In the genomic region with DNA sequence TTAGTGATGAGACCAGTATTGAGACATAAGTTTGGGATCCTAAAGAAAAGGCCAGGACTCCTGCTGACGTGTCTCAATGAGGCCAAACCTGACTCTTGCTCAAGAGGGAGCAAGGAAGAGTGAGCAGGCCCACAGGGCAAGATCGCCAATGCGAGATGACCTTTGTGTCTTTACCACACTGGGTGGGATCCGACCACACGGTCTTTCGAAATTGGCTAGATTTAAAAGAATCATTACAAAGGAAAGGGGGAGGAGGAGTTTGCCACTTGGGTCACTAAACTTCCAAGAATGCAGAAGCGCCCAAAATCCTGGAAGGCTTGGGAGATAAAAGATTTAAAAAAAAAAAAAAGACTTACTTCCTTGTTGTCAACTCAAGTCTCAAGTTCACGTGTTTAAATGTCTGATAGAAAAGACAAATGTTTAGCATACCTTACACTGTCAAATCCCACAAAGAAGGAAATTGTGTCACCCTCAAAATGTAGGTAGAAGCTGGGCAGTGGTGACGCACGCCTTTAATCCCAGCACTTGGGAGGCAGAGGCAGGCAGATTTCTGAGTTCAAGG, we compare ENCODE assay signal across 26 mouse cellular contexts. TPM values are rescaled to one million over a fixed set of nuclear protein-coding genes. Genes with fewer than 3 reads are reported as not detected.
DNase-seq lines count a peak whose midpoint lies in the region; ATAC-seq and TF ChIP-seq lines count a peak whose summit lies in the region.
"Had no signal": no experiment of that assay in that cellular context is flagged by ENCODE, and none has a peak within 500 bp of the region (broad histone marks: within the 10 kb centered on the region; RNA-seq: fewer than 3 reads in every experiment).

No protein-coding gene starts in this region.

- dilution Hi-C loops in CH12.LX (cut with MboI; ENCODE audit: extremely low pct_ligation_motif_present, extremely low pct_unique_long_range_greater_than_20kb, low sequenced_read_pairs) = no loop called here

- peaks cover 17% of the 10 kb centered on the region for H3K79me2 ChIP-seq in CH12.LX (replicated peaks; ENCODE audit: control insufficient read depth, extremely low read depth, insufficient read depth, poor library complexity, severe bottlenecking)

- H3K4me3 ChIP-seq in lung, adult 2 months (replicated peaks; ENCODE audit: extremely low read depth, low read depth, low read length) = no peak overlapping the region
- H3K4me3 ChIP-seq in CH12.LX (replicated peaks in 1 of 3; ENCODE audit: low read depth in 2 of 3, low read length in 2 of 3, poor library complexity in 1 of 3) = no peak overlapping the region
- H3K4me3 ChIP-seq in midbrain, embryonic 11.5 days (ENCODE audit: low read depth, low read length) = no peak overlapping the region
- H3K4me3 ChIP-seq: heart, embryonic 12.5 days; hindbrain, embryonic 13.5 days; limb, embryonic 12.5 days; midbrain, embryonic 12.5 days; neural tube, embryonic 13.5 days; stomach, embryonic 15.5 days had no signal

- TF ChIP-seq RAD21 in CH12.LX (IDR thresholded peaks at IDR 0.05; ENCODE audit: low read depth, low read length) = no peak

- no peaks in the 10 kb centered on the region for H3K27me3 ChIP-seq in CH12.LX (replicated peaks)
- H3K27me3 ChIP-seq in midbrain, embryonic 11.5 days (ENCODE audit: control insufficient read depth, insufficient read depth, low read length) = no peaks in the 10 kb centered on the region
- H3K27me3 ChIP-seq: neural tube, embryonic 13.5 days; stomach, embryonic 15.5 days had no signal

- no peak overlapping the region; the same call in 1 of the 2 replicates for H3K9ac ChIP-seq in CH12.LX (ENCODE audit: insufficient read depth, low read depth)
- H3K9ac ChIP-seq in midbrain, embryonic 11.5 days (ENCODE audit: low read length) = no peak overlapping the region
- H3K9ac ChIP-seq: heart, embryonic 12.5 days; hindbrain, embryonic 13.5 days; limb, embryonic 12.5 days; midbrain, embryonic 12.5 days; stomach, embryonic 15.5 days had no signal

- H3K27ac ChIP-seq in CH12.LX (ENCODE audit: insufficient read depth, low read depth) = peak overlapping the region; percentile 98
- H3K27ac ChIP-seq in midbrain, embryonic 11.5 days (ENCODE audit: low read depth, low read length) = no peak overlapping the region
- H3K27ac ChIP-seq: hindbrain, embryonic 13.5 days; limb, embryonic 12.5 days; midbrain, embryonic 12.5 days; neural tube, embryonic 13.5 days; stomach, embryonic 15.5 days had no signal

- TF ChIP-seq EP300 in CH12.LX (IDR thresholded peaks at IDR 0.05; ENCODE audit: low read length) = no peak

- peaks cover 30 to 37% of the 10 kb centered on the region in 2 experiments for H3K36me3 ChIP-seq in CH12.LX (replicated peaks in 1 of 2; ENCODE audit: control insufficient read depth in 1 of 2, insufficient read depth in 1 of 2, low read length in 1 of 2)
- no peaks in the 10 kb centered on the region for H3K36me3 ChIP-seq in midbrain, embryonic 11.5 days (ENCODE audit: control insufficient read depth, insufficient read depth, low read length)
- H3K36me3 ChIP-seq: G1E; hindbrain, embryonic 13.5 days; limb, embryonic 12.5 days; midbrain, embryonic 12.5 days; neural tube, embryonic 13.5 days; stomach, embryonic 15.5 days had no signal

- ATAC-seq in granulocyte monocyte progenitor cell, adult 5-6 weeks (replicated peaks; ENCODE audit: poor library complexity, severe bottlenecking) = peak; percentile 33
- no peak for ATAC-seq in midbrain, embryonic 11.5 days (ENCODE audit: low FRiP score)
- ATAC-seq: forebrain, embryonic 14.5 days; intestine, postnatal 0 days had no signal

- intact Hi-C loops in left cerebral cortex, postnatal 14 days (cut with DNase I) = no loop called here

- peak; percentile 54 for DNase-seq in lung, postnatal 36 days
- DNase-seq in lung, adult 2 months = no peak
- DNase-seq in 416B (ENCODE audit: low read depth) (peak; percentile 82), CH12.LX (ENCODE audit: extremely low read depth) (peak; percentile 35)
- no peak for DNase-seq in midbrain, embryonic 11.5 days (ENCODE audit: low spot score, missing footprints)
- DNase-seq in left cerebral cortex, postnatal 14 days (ENCODE audit: low spot score in 2 of 2) = no peak
- DNase-seq: adrenal gland, postnatal 14 days; cerebellum, adult 18-20 months; cerebellum, postnatal 14 days; gastrocnemius, postnatal 14 days; heart, adult 18-20 months; heart, postnatal 4 days; kidney, postnatal 14 days; retina, postnatal 1 day; right cerebral cortex, postnatal 14 days; thymus, adult 18-20 months had no signal

- no peak for TF ChIP-seq CTCF in lung, adult 2 months (IDR thresholded peaks at IDR 0.05; ENCODE audit: insufficient read depth, low read length)
- no peak for TF ChIP-seq CTCF in CH12.LX (conservative IDR thresholded peaks at IDR 0.05 in 1 of 2, IDR thresholded peaks at IDR 0.05 in 1 of 2; ENCODE audit: low read depth in 2 of 2, low read length in 2 of 2)

- 62% methylated on average over 10 of the region's 10 CpGs for WGBS in lung, adult 2 months
- 64% methylated on average over 10 of the region's 10 CpGs for WGBS in midbrain, embryonic 11.5 days

- H3K4me1 ChIP-seq in lung, adult 2 months (ENCODE audit: control insufficient read depth, insufficient read depth, low read length) = peaks cover 3% of the 10 kb centered on the region; the same call in 1 of the 2 replicates
- H3K4me1 ChIP-seq in CH12.LX (ENCODE audit: control insufficient read depth in 1 of 2, insufficient read depth in 2 of 2) = peaks cover 28 to 72% of the 10 kb centered on the region in 2 experiments
- H3K4me1 ChIP-seq in midbrain, embryonic 11.5 days (ENCODE audit: control insufficient read depth, insufficient read depth, low read length) = peaks cover 9% of the 10 kb centered on the region

- H3K4me2 ChIP-seq in CH12.LX (ENCODE audit: insufficient read depth, low read depth, poor library complexity, severe bottlenecking) = no peak overlapping the region
- no peak overlapping the region for H3K4me2 ChIP-seq in midbrain, embryonic 11.5 days
- H3K4me2 ChIP-seq: heart, embryonic 12.5 days; hindbrain, embryonic 13.5 days; limb, embryonic 12.5 days; midbrain, embryonic 12.5 days; neural tube, embryonic 13.5 days; stomach, embryonic 15.5 days had no signal

- in situ Hi-C loops in CH12.LX (cut with MboI; ENCODE audit: low pct_ligation_motif_present, low pct_unique_long_range_greater_than_20kb, low sequenced_read_pairs) = no loop called here

- no peaks in the 10 kb centered on the region for H3K9me3 ChIP-seq in CH12.LX (replicated peaks; ENCODE audit: low read length)
- H3K9me3 ChIP-seq in midbrain, embryonic 11.5 days (ENCODE audit: control insufficient read depth, low read length) = no peaks in the 10 kb centered on the region
- H3K9me3 ChIP-seq: G1E; heart, embryonic 12.5 days; hindbrain, embryonic 13.5 days; limb, embryonic 12.5 days; midbrain, embryonic 12.5 days; neural tube, embryonic 13.5 days; stomach, embryonic 15.5 days had no signal

- TF ChIP-seq POLR2A in lung, adult 2 months (IDR thresholded peaks at IDR 0.05; ENCODE audit: borderline replicate concordance, extremely low read depth, low read depth, low read length) = no peak
- no peak; the same call in 1 of the 2 replicates for TF ChIP-seq POLR2A in CH12.LX (IDR thresholded peaks at IDR 0.05; ENCODE audit: low read depth, low read length)

TF ChIP-seq in CH12.LX, 34 proteins besides CTCF, POLR2A, EP300 and RAD21:
- TF ChIP-seq POLR2AphosphoS2 (IDR thresholded peaks at IDR 0.05; ENCODE audit: low read depth, low read length) (peak; percentile 24; the same call in 1 of the 2 replicates), IRF4 (IDR thresholded peaks at IDR 0.05; ENCODE audit: low read depth, low read length) (no peak), ZMIZ1 (IDR thresholded peaks at IDR 0.05; ENCODE audit: low read depth, low read length) (no peak; the same call in 1 of the 2 replicates), ELF1 (IDR thresholded peaks at IDR 0.05; ENCODE audit: low read depth, low read length) (no peak), SMC3 (IDR thresholded peaks at IDR 0.05; ENCODE audit: low read depth, low read length) (no peak), NELFE (IDR thresholded peaks at IDR 0.05; ENCODE audit: low read depth, low read length) (no peak), MYC (IDR thresholded peaks at IDR 0.05; ENCODE audit: low read depth, low read length) (no peak), E2F4 (IDR thresholded peaks at IDR 0.05; ENCODE audit: insufficient replicate concordance, low read depth, low read length) (no peak), MEF2A (IDR thresholded peaks at IDR 0.05; ENCODE audit: borderline replicate concordance, low read depth, low read length) (no peak), RCOR1 (conservative IDR thresholded peaks at IDR 0.05; ENCODE audit: low read depth, low read length) (no peak), PAX5 (IDR thresholded peaks at IDR 0.05; ENCODE audit: low read length) (no peak), BHLHE40 (IDR thresholded peaks at IDR 0.05; ENCODE audit: low read depth, low read length) (no peak), MXI1 (IDR thresholded peaks at IDR 0.05; ENCODE audit: low read depth, low read length) (0 out of 2 replicates have a peak, but pooled peaks have one; percentile 18), TBP (conservative IDR thresholded peaks at IDR 0.05; ENCODE audit: low read depth, low read length) (no peak), HCFC1 (IDR thresholded peaks at IDR 0.05; ENCODE audit: low read depth, low read length) (no peak), CHD2 (IDR thresholded peaks at IDR 0.05; ENCODE audit: low read length) (peak; percentile 3; the same call in 1 of the 2 replicates), USF2 (conservative IDR thresholded peaks at IDR 0.05; ENCODE audit: low read depth, low read length) (no peak), UBTF (IDR thresholded peaks at IDR 0.05; ENCODE audit: low read depth, low read length) (no peak), ETS1 (conservative IDR thresholded peaks at IDR 0.05; ENCODE audit: low read depth, low read length) (no peak), MAFK (IDR thresholded peaks at IDR 0.05; ENCODE audit: insufficient replicate concordance, low read length) (no peak), USF1 (IDR thresholded peaks at IDR 0.05; ENCODE audit: low read depth, low read length) (no peak)

RNA-seq across cellular contexts. Expression of gene Klhdc4, which starts 18.0 kb away (rescaled TPM):
- polyA plus RNA-seq in lung, adult 2 months (2012; rRNA removed) = 32.9 and 36.1 TPM in 2 replicates
- total RNA-seq in CH12.LX (2012; rRNA removed) (54.3 and 66.9 TPM in 2 replicates), CH12.LX (2014; rRNA removed) (35.5 and 42.4 TPM in 2 replicates)
- polyA plus RNA-seq in CH12.LX (2012; ENCODE audit: insufficient read length, low read depth) = 51.5 and 69.7 TPM in 2 replicates
- total RNA-seq in granulocyte monocyte progenitor cell, adult 5-6 weeks (2014; fragmentation: Nextera tagmentation) = 41.4 and 44.4 TPM in 2 replicates
- total RNA-seq in granulocyte monocyte progenitor cell, adult 5-6 weeks (2017) = 29.6 and 35.0 TPM in 2 replicates
- polyA plus RNA-seq in midbrain, embryonic 11.5 days (2014; fragmentation: Nextera tagmentation; extraction: Ambion mirVana) = 49.4 and 52.9 TPM in 2 replicates
- total RNA-seq in left cerebral cortex, postnatal 14 days (2021) = 10 to 100 TPM; 26.0 to 27.1 TPM

Comparison
In these comparisons a context has a peak if more than half of its experiments do, and no peak if none do; other contexts are left out.
1. DNase-seq: peak in lung, postnatal 36 days (single experiment), 416B (single experiment) and CH12.LX (single experiment); none in lung, adult 2 months (single experiment), midbrain, embryonic 11.5 days (single experiment) and left cerebral cortex, postnatal 14 days (0 of 2).